Mouse (Mus musculus): ENCODE data around the gene Olfr589.
"Not testable (repeated sequence)": the region's sequence is repeated elsewhere in the genome, so short reads cannot be mapped to it uniquely, and the experiment has no call there.

The Olfr589 gene

DNA sequence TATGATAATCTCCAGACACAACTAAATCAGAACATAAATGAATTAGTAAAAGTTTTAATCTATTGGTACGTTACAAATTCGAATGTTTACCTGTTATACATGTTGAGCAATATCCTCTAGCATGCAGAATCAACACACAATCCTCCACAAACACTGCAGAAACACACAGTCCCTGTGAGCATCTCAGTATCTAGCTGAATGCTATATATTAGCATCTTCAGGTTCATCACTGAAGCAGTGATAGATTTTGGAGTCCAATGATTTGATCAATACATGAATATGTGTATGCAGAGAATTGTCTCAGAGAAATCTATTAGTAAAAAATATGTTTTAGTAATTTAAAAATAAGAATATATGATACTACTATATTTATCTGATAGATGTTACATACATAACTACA is at the start of gene Olfr589:
Gene Olfr589, minus strand, starts transcription at position 101 of the 400 bp plus-strand sequence.
- no peak for DNase-seq (ENCODE audit: low spot score in 2 of 2)

DNA sequence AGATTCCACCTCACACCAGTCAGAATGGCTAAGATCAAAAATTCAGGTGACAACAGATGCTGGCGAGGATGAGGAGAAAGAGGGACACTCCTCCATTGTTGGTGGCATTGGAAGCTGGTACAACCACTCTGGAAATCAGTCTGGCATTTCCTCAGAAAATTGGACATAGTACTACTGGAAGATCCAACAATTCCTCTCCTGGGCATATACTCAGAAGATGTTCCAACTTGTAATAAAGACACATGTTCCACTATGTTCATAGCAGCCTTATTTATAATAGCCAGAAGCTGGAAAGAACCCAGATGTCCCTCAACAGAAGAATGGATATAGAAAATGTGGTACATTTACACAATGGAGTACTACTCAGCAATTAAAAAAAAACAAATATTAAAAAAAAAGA is 28.3 kb upstream of the Olfr589 start, which contains the start of gene Olfr592:
Gene Olfr592, plus strand, starts transcription at position 301 of the 400 bp plus-strand sequence.
- DNase-seq (ENCODE audit: low spot score in 2 of 2) = not testable (repeated sequence)

DNA sequence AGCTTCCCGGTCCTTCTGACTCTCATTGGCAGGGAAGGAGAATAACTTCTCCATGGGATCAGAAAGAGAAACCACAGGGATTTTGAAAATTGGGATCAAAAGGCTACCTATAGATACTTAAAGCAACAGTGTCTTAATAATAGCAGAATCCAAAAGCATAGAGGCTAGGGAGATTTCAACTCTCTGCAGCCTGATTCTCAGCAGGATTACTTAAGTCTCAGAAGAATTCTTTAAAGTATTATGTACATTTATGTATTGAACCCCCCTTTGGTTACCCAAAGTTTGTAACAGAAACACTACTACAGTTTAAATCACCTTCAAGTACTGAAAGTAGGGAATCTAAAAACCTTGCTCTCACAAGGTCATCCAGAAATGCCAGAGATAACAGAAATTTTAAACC is 22.1 kb upstream of the Olfr589 start, which contains the start of gene Olfr591:
Gene Olfr591, minus strand, starts transcription at position 101 of the 400 bp plus-strand sequence.
- no peak for DNase-seq (ENCODE audit: low spot score in 2 of 2)

- DNase-seq (ENCODE audit: low spot score in 2 of 2) = no peak
Observed at GRCm38 (mm10) chr7:103169697-103170096, 13.5 kb upstream of the Olfr589 start.

DNA sequence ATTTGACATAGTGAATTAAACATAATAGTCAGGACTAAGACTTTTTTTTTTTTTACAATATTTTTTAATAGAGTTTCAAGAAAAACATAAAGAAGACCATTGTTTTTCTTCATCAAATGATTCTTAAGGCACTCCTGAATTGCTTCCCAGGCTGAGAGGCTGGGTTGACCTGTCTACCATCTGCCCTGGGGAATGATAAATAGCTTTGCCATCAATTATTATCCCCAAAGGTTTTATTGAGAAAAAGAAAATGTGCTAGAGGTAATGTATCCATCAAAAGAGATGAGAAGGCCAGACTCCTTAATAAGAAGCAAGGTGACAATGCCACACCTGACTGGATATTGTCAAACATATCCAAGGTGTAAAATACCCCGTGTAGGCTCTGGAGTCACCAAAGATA is 15.6 kb downstream of the Olfr589 start, which contains the start of gene Olfr588-ps1:
Gene Olfr588-ps1, plus strand, starts transcription at position 301 of the 400 bp plus-strand sequence.
- no peak for DNase-seq (ENCODE audit: low spot score in 2 of 2)

- DNase-seq (ENCODE audit: low spot score in 2 of 2) = no peak
Observed at GRCm38 (mm10) chr7:103125538-103125937, 30.6 kb downstream of the Olfr589 start, which contains the start of gene Olfr586. Olfr586 (minus strand) TSS chr7:103125638.

DNA sequence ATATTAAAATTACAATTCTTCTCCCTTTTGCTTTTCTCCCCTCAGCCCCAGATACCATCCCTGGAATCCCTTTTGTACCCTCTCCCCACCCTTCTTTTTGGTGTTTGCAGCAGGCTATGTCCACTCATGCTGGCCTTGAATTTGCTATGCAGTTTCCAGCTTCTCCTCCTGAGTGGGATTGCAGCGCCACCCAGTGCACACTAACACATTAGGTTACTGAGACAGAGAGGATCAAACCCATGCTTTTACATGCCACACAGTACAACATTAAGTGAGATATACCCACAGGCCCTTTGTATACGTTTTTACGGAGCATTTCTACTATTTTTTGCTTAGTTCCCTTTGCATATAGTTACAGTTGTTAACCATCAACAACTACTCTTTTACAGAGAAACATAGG is 36.8 kb downstream of the Olfr589 start:
- DNase-seq (ENCODE audit: low spot score in 2 of 2) = no peak

Data from frontal cortex, postnatal 14 days (tissue).